Mouse (Mus musculus) thymus, adult 2 months (tissue): ENCODE measurements around the gene Rtkn.

ENCODE experiments used
- CTCF ChIP-seq: fragments of 200-500 bp; IDR thresholded peaks from 2 replicates; pipeline ENCODE4 v1.5.1; 2012; ENCODE audit warnings: mild to moderate bottlenecking, control low read depth, low read length, moderate library complexity, borderline replicate concordance; ENCODE audit not compliant: control insufficient read depth, poor library complexity, insufficient read depth; ENCODE audit errors: extremely low read depth
- POLR2A ChIP-seq: fragments of 200-500 bp; IDR thresholded peaks from 2 replicates; pipeline ENCODE4 v1.6.1; 2012; ENCODE audit warnings: mild to moderate bottlenecking, low read length, control low read depth, moderate library complexity; ENCODE audit not compliant: control insufficient read depth, poor library complexity, insufficient read depth; ENCODE audit errors: extremely low read depth

DNA sequence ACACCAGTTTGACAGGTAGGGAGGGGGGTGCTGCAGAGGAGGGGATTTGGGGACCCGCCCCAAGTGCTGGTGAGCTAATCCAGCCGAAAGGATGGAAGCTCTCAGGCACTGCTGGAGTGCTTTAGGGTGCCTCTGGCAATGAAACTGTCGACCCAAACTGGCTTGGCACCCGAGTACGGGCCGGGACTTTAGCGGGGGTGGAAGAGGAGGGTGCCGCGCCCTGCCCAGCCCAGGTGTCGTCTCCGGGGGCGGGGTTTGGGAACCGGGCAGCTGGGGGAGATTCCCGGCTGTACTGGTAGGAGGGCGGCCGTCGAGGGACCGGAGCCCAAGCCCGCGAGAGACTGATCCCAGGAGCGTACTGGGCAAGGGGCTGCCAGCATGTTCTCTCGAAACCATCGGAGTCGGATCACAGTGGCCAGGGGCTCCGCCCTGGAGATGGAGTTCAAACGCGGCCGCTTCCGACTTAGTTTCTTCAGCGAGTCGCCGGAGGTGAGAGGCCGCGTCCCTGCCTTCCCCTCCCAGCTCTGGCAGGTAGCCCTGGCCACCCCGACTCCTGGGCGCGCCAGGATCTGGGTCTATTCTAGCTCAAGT, 403 bp downstream of the Rtkn start:
- no peak for TF ChIP-seq CTCF
- TF ChIP-seq POLR2A = no peak
